Mouse (Mus musculus) midbrain, postnatal 0 days (tissue): ENCODE results near the gene Tmem176a. TPM values are rescaled to one million over a fixed set of nuclear protein-coding genes. Genes with fewer than 3 reads are reported as not detected.
A peak's percentile ranks its signal among the peaks of the same experiment; 100 is the strongest.

Experiments
- ATAC-seq: fragments of 200-750 bp; cut with Nextera tagmentation; 2 replicates; pipeline ENCODE4 v1.8.0; 2017; ENCODE audit warnings: moderate number of reproducible peaks, mild to moderate bottlenecking, moderate TSS enrichment, moderate library complexity; ENCODE audit not compliant: low FRiP score
- DNase-seq: peaks from one replicate; pipeline ENCODE4 v3.0.0-alpha.2; 2015; ENCODE audit warnings: low spot score
- H3K27ac ChIP-seq: fragments of 300-500 bp; sonication (generic); 2 replicates; pipeline ENCODE4 v1.5.1; 2014; ENCODE audit warnings: low read depth, mild to moderate bottlenecking, low read length, mixed read lengths
- H3K27me3 ChIP-seq: fragments of 300-500 bp; sonication (generic); 2 replicates; pipeline ENCODE4 v1.6.1; 2014; ENCODE audit warnings: low read length, control low read depth, mixed read lengths; ENCODE audit not compliant: insufficient read depth
- H3K36me3 ChIP-seq: fragments of 300-500 bp; sonication (generic); 2 replicates; pipeline ENCODE4 v1.6.1; 2014; ENCODE audit warnings: low read length, control low read depth, mixed read lengths; ENCODE audit not compliant: insufficient read depth
- H3K4me1 ChIP-seq: fragments of 300-500 bp; sonication (generic); 2 replicates; pipeline ENCODE4 v1.6.1; 2014; ENCODE audit warnings: mild to moderate bottlenecking, control low read depth, antibody characterized with exemption, low read length, mixed read lengths; ENCODE audit not compliant: insufficient read depth
- H3K4me2 ChIP-seq: fragments of 300-500 bp; sonication (generic); 2 replicates; pipeline ENCODE4 v1.6.1; 2014; ENCODE audit warnings: low read depth, mild to moderate bottlenecking, low read length, mixed read lengths; ENCODE audit not compliant: poor library complexity, severe bottlenecking
- H3K4me3 ChIP-seq: fragments of 300-500 bp; sonication (generic); 2 replicates; pipeline ENCODE4 v1.5.1; 2014; ENCODE audit warnings: low read depth, mild to moderate bottlenecking, low read length, moderate library complexity
- H3K9ac ChIP-seq: fragments of 300-500 bp; sonication (generic); replicated peaks from 2 replicates; pipeline ENCODE4 v1.6.1; 2014; ENCODE audit warnings: mild to moderate bottlenecking, low read length, moderate library complexity, mixed read lengths; ENCODE audit not compliant: poor library complexity, severe bottlenecking
- H3K9me3 ChIP-seq: fragments of 300-500 bp; sonication (generic); 2 replicates; pipeline ENCODE4 v1.6.1; 2016; ENCODE audit warnings: low read length, control low read depth
- CTCF ChIP-seq: IDR thresholded peaks from 2 replicates; pipeline ENCODE4 v1.5.1; 2016; ENCODE audit warnings: antibody characterized with exemption, mild to moderate bottlenecking
- WGBS: fragments of 180-500 bp; shearing (Covaris S2); extraction: QIAGEN DNeasy Blood & Tissue Kit; methylation state at CpG from one replicate; pipeline ENCODE4 v1.1.7; 2014; 5-methylcytosine and 5-hydroxymethylcytosine counted together
- polyA plus RNA-seq: library from polyadenylated mRNA; unstranded; fragments of >200 nt; fragmentation: Nextera tagmentation; extraction: Ambion mirVana; gene quantifications from 2 replicates; pipeline ENCODE4 v1.2.1, GENCODE M21; 2015
- total RNA-seq: library from RNA; depleted of rRNA; stranded (reverse); fragments of >200 nt; gene quantifications from 2 replicates; pipeline ENCODE4 v1.2.3, GENCODE M21; 2014

Gene Tmem176a
- total and polyA plus RNA-seq, 2 experiments from 2014 or later: 15.1 to 27.0 TPM

DNA sequence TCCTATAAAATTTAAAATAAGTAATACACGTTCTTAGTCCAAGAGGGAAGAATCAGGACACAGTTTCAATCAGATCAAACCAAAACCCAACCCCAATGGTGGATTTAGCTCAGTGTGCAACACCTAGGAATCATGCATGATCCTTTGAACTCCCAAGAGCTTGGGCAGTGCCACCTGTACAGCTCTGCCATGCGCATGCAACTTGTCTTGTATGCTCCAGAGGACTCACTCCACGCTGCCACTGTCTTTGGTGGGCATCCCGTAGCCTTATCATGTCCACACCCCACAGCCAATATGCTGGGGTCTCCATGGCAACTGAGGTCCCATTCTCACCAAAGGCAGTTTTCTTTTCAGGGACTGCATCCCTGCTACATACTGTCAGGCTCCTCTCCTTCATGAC is 26.4 kb downstream of the Tmem176a start:
- ATAC-seq (0 out of 2 replicates have a peak, but pooled peaks have one; percentile 34), DNase-seq (no peak)
- WGBS: 31% methylated on average over 4 of the region's 4 CpGs
- Histone ChIP-seq H3K4me2 (no peak overlapping the region), H3K27ac (no peak overlapping the region), H3K36me3 (no peaks in the 10 kb centered on the region), H3K27me3 (no peaks in the 10 kb centered on the region), H3K9me3 (no peaks in the 10 kb centered on the region), H3K4me3 (no peak overlapping the region), H3K4me1 (no peaks in the 10 kb centered on the region), H3K9ac (no peak overlapping the region)
- TF ChIP-seq CTCF: no peak

- Histone ChIP-seq H3K27me3 (no peaks in the 10 kb centered on the region), H3K4me1 (no peaks in the 10 kb centered on the region), H3K9ac (no peak overlapping the region), H3K36me3 (no peaks in the 10 kb centered on the region), H3K4me2 (no peak overlapping the region), H3K4me3 (no peak overlapping the region), H3K27ac (no peak overlapping the region), H3K9me3 (no peaks in the 10 kb centered on the region)
- DNase-seq (no peak), ATAC-seq (no peak)
- 85% methylated on average over 2 of the region's 2 CpGs for WGBS
- TF ChIP-seq CTCF: no peak
These were observed 29.1 kb downstream of the Tmem176a start for GRCm38 (mm10) chr6:48869774-48870173.

- Histone ChIP-seq H3K27me3 (no peaks in the 10 kb centered on the region), H3K4me1 (no peaks in the 10 kb centered on the region), H3K4me2 (no peak within 1 kb of the TSS), H3K4me3 (no peak within 1 kb of the TSS), H3K36me3 (no peaks in the 10 kb centered on the region), H3K9ac (no peak within 1 kb of the TSS), H3K27ac (no peak within 1 kb of the TSS), H3K9me3 (no peaks in the 10 kb centered on the region)
- no peak for ATAC-seq
- WGBS: 84% methylated on average over 5 of the region's 5 CpGs
- no peak for TF ChIP-seq CTCF
- no peak for DNase-seq
These were observed 31.9 kb downstream of the Tmem176a start, which contains the start of gene Aoc1 for GRCm38 (mm10) chr6:48872596-48872995. Aoc1 (plus strand) TSS chr6:48872896.

DNA sequence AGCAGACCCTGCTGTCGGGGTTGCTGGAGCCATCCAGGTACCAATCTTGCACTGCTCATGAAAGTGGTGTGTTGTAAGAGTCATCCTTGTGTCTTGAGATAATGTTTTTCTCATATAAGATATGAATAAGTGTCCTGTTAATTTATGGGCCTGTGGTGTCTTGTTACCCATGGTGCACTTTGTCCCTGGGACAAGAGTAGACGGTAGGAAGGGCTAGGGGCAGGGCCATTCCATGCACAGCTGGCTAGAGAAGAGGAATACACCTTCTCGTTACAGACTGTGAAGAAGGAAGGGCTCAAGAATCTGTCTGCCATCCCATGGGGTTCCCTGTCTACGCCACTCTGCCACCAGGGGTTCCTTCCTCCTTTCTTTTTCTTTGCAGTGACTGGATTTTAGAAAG is 33.9 kb downstream of the Tmem176a start:
- no peak for TF ChIP-seq CTCF
- ATAC-seq (no peak), DNase-seq (no peak)
- Histone ChIP-seq H3K4me2 (no peak overlapping the region), H3K9me3 (no peaks in the 10 kb centered on the region), H3K27ac (no peak overlapping the region), H3K4me1 (no peaks in the 10 kb centered on the region), H3K27me3 (no peaks in the 10 kb centered on the region), H3K9ac (no peak overlapping the region), H3K4me3 (no peak overlapping the region), H3K36me3 (no peaks in the 10 kb centered on the region)
- WGBS: 81% methylated on average over 4 of the region's 4 CpGs

- 85% methylated on average over 6 of the region's 6 CpGs for WGBS
- Histone ChIP-seq H3K27me3 (no peaks in the 10 kb centered on the region), H3K36me3 (no peaks in the 10 kb centered on the region), H3K4me3 (no peak overlapping the region), H3K9me3 (no peaks in the 10 kb centered on the region), H3K9ac (no peak overlapping the region), H3K4me2 (no peak overlapping the region), H3K27ac (no peak overlapping the region), H3K4me1 (no peaks in the 10 kb centered on the region)
- DNase-seq (no peak), ATAC-seq (no peak)
- no peak for TF ChIP-seq CTCF
These were observed 34.8 kb downstream of the Tmem176a start for GRCm38 (mm10) chr6:48875515-48875914.

DNA sequence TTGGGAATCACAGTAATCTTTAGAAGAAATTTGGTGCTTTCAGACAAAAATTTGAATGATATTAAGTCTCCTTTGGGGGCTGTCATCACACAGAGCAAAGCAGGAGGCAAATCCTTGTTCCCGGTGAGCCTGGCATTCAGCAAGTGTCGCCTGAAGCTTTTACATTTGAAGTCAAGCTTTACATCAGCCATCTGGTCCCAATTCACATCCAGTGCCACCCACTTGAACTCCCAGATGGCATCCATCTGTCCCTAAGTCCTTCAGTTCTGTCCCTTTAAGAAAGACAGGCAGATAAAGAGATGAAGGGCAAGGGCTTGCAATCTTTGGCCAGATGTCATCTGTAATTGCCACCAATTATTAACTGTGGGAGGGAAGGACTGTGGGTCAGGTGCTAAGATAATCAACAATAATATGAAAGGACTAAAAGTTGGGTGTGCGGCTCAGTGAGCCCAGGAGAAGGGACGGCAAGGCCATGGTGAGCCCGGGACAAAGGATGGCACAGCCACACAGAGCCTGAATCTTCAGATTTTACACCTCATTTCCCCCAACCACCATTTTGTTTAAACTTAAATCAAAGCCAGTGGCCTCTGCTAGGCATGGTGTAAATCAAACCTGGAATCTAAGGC is 35.9 kb downstream of the Tmem176a start:
- WGBS: 50% methylated on average over 5 of the region's 5 CpGs
- peak; percentile 61 for DNase-seq
- TF ChIP-seq CTCF: no peak

More for the DNA sequence above, 35.9 kb downstream of the Tmem176a start:
- H3K4me1 ChIP-seq: no peaks in the 10 kb centered on the region
- no peak overlapping the region for H3K4me2 ChIP-seq
- H3K4me3 ChIP-seq: no peak overlapping the region
- H3K27me3 ChIP-seq: no peaks in the 10 kb centered on the region
- no peak for ATAC-seq
- no peaks in the 10 kb centered on the region for H3K36me3 ChIP-seq
- no peak overlapping the region for H3K27ac ChIP-seq
- H3K9ac ChIP-seq: no peak overlapping the region
- H3K9me3 ChIP-seq: no peaks in the 10 kb centered on the region
